Mouse (Mus musculus): Measurements from ENCODE around the gene Olfr716.
"Not testable (repeated sequence)": the region's sequence is repeated elsewhere in the genome, so short reads cannot be mapped to it uniquely, and the experiment has no call there.

Gene Olfr716

GRCm38 (mm10) chr7:107138027-107138426, at the start of gene Olfr716:
Gene Olfr716 (plus strand): TSS chr7:107138327.
- DNase-seq (ENCODE audit: low read depth) = not testable (repeated sequence)

GRCm38 (mm10) chr7:107092920-107093319, 45.2 kb upstream of the Olfr716 start, which contains the start of gene Olfr17:
Gene Olfr17 (plus strand): TSS chr7:107093220.
- no peak for DNase-seq (ENCODE audit: low read depth)

GRCm38 (mm10) chr7:107110269-107110668, 27.9 kb upstream of the Olfr716 start, which contains the start of gene Olfr715b:
Gene Olfr715b (minus strand): TSS chr7:107110369.
- DNase-seq (ENCODE audit: low read depth) = not testable (repeated sequence)

- not testable (repeated sequence) for DNase-seq (ENCODE audit: low read depth)
Observed at GRCm38 (mm10) chr7:107130983-107131382, 7.1 kb upstream of the Olfr716 start, which contains the start of gene Olfr715. Gene Olfr715 (minus strand): TSS chr7:107131083.

- no peak for DNase-seq (ENCODE audit: low read depth)
Observed at GRCm38 (mm10) chr7:107166690-107167089, 28.6 kb downstream of the Olfr716 start, which contains the start of gene Nlrp14. Gene Nlrp14 (plus strand): TSS chr7:107166990.

GRCm38 (mm10) chr7:107180406-107180805, 42.3 kb downstream of the Olfr716 start:
- DNase-seq (ENCODE audit: low read depth) = no peak

Data from 416B (cell line).